Mouse (Mus musculus) mammary gland, adult 2 months (tissue): ENCODE data around the gene Gm17693. TPM values are rescaled to one million over a fixed set of nuclear protein-coding genes. Genes with fewer than 3 reads are reported as not detected.

ENCODE experiments used
- polyA plus RNA-seq: library from polyadenylated mRNA; depleted of rRNA; stranded (reverse); fragments of >200 nt; gene quantifications from 2 replicates; pipeline ENCODE4 v1.2.3, GENCODE M21; 2012; ENCODE audit warnings: low replicate concordance; rRNA removed

Gm17693 gene
- not detected in 2 replicates for polyA plus RNA-seq

DNA sequence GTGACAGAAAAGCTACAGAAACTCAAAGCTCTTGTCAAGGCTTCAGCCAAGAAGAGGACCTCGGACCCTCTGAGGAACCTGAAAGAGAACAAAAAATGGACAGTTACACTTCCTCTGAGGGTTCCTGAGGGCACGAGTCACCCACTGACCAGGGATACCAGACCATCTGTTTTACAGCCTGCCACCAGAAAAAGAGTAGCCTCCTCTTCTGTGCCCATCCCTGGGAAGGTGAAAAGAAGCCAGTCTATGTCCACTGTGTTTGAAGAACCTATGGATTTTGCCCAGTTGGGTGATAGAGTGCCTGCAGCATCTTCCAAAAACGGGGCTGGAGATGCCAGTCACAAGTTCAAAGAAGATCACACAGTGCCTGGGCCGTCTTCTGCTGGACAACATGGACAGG is at the start of gene Gm17693:
TSS of gene Gm17693 (plus strand) at position 301 of the 400 bp plus-strand sequence.

